Mouse (Mus musculus) cerebellum, postnatal 36 days (tissue): ENCODE data around the gene Uhrf2.

Source experiments
- DNase-seq, 2 experiments: peaks; one replicate each; pipeline ENCODE4 v3.0.0; 2021 to 2022; ENCODE audit warnings: mixed read lengths in 2 of 2

Uhrf2 gene

GRCm38 (mm10) chr19:30051479-30051878 lies 21.2 kb downstream of the Uhrf2 start:
- DNase-seq, result no peak

- no peak for DNase-seq
Observed at GRCm38 (mm10) chr19:30054218-30054617, 23.9 kb downstream of the Uhrf2 start.

- DNase-seq, result no peak
Observed at GRCm38 (mm10) chr19:30065797-30066196, 35.5 kb downstream of the Uhrf2 start.

- no peak for DNase-seq
Observed at GRCm38 (mm10) chr19:30090163-30090562, 59.9 kb downstream of the Uhrf2 start.

- DNase-seq, result no peak
Observed at GRCm38 (mm10) chr19:30091644-30092295, 61.5 kb downstream of the Uhrf2 start.

GRCm38 (mm10) chr19:30096186-30096585 lies 65.9 kb downstream of the Uhrf2 start:
- DNase-seq, result no peak

GRCm38 (mm10) chr19:30097039-30097438 lies 66.7 kb downstream of the Uhrf2 start:
- no peak for DNase-seq

GRCm38 (mm10) chr19:30100571-30100970 lies 70.3 kb downstream of the Uhrf2 start:
- DNase-seq, result no peak

GRCm38 (mm10) chr19:30102620-30103019 lies 72.3 kb downstream of the Uhrf2 start:
- DNase-seq, result no peak

- DNase-seq, result no peak
Observed at GRCm38 (mm10) chr19:30105045-30105842, 74.9 kb downstream of the Uhrf2 start.

- no peak for DNase-seq
Observed at GRCm38 (mm10) chr19:30107221-30107845, 77.0 kb downstream of the Uhrf2 start.

GRCm38 (mm10) chr19:30108616-30109015 lies 78.3 kb downstream of the Uhrf2 start:
- DNase-seq, result no peak

- no peak for DNase-seq
Observed at GRCm38 (mm10) chr19:30109122-30109521, 78.8 kb downstream of the Uhrf2 start.

- DNase-seq, result no peak
Observed at GRCm38 (mm10) chr19:30111421-30111820, 81.1 kb downstream of the Uhrf2 start.

- no peak for DNase-seq
Observed at GRCm38 (mm10) chr19:30112961-30113688, 82.8 kb downstream of the Uhrf2 start.

GRCm38 (mm10) chr19:30114919-30115441 lies 84.7 kb downstream of the Uhrf2 start:
- DNase-seq, result no peak

- no peak for DNase-seq
Observed at GRCm38 (mm10) chr19:30115606-30116005, 85.3 kb downstream of the Uhrf2 start.

- DNase-seq, result no peak
Observed at GRCm38 (mm10) chr19:30117241-30117640, 86.9 kb downstream of the Uhrf2 start.

- no peak for DNase-seq
Observed at GRCm38 (mm10) chr19:30117775-30118174, 87.5 kb downstream of the Uhrf2 start.

GRCm38 (mm10) chr19:30118344-30119312 lies 88.3 kb downstream of the Uhrf2 start:
- no peak for DNase-seq

- DNase-seq, result no peak
Observed at GRCm38 (mm10) chr19:30124999-30125669, 94.8 kb downstream of the Uhrf2 start.
